Mouse (Mus musculus) hindbrain, embryonic 14.5 days (tissue): ENCODE measurements around the gene Polg. TPM values are rescaled to one million over a fixed set of nuclear protein-coding genes. Genes with fewer than 3 reads are reported as not detected.

Source experiments
- ATAC-seq: fragments of 200-750 bp; cut with Nextera tagmentation; 2 replicates; pipeline ENCODE4 v1.8.0; 2017; ENCODE audit warnings: moderate number of reproducible peaks, mild to moderate bottlenecking, moderate TSS enrichment, moderate library complexity; ENCODE audit not compliant: low FRiP score
- DNase-seq: peaks from one replicate; pipeline ENCODE4 v3.0.0-alpha.2; 2015; ENCODE audit warnings: low spot score
- H3K27ac ChIP-seq: fragments of 300-500 bp; sonication (generic); 2 replicates; pipeline ENCODE4 v1.5.1; 2014; ENCODE audit warnings: mild to moderate bottlenecking, moderate library complexity
- H3K27me3 ChIP-seq: fragments of 300-500 bp; sonication (generic); 2 replicates; pipeline ENCODE4 v1.6.1; 2014; ENCODE audit warnings: mild to moderate bottlenecking, low read length, mixed read lengths; ENCODE audit not compliant: control insufficient read depth, insufficient read depth
- H3K36me3 ChIP-seq: fragments of 300-500 bp; sonication (generic); replicated peaks from 2 replicates; pipeline ENCODE4 v1.6.1; 2014; ENCODE audit not compliant: control insufficient read depth, insufficient read depth
- H3K4me1 ChIP-seq: fragments of 300-500 bp; sonication (generic); replicated peaks from 2 replicates; pipeline ENCODE4 v1.6.1; 2014; ENCODE audit warnings: antibody characterized with exemption, low read length, mixed read lengths; ENCODE audit not compliant: control insufficient read depth, insufficient read depth
- H3K4me2 ChIP-seq: fragments of 300-500 bp; sonication (generic); replicated peaks from 2 replicates; pipeline ENCODE4 v1.6.1; 2014; ENCODE audit warnings: mild to moderate bottlenecking, moderate library complexity
- H3K4me3 ChIP-seq: fragments of 300-500 bp; sonication (generic); replicated peaks from 2 replicates; pipeline ENCODE4 v1.5.1; 2014; ENCODE audit warnings: mild to moderate bottlenecking, low read length
- H3K9ac ChIP-seq: fragments of 300-500 bp; sonication (generic); 2 replicates; pipeline ENCODE4 v1.6.1; 2014
- H3K9me3 ChIP-seq: fragments of 300-500 bp; sonication (generic); 2 replicates; pipeline ENCODE4 v1.6.1; 2016; ENCODE audit warnings: low read length; ENCODE audit not compliant: control insufficient read depth
- WGBS: fragments of 180-500 bp; shearing (Covaris S2); extraction: QIAGEN DNeasy Blood & Tissue Kit; methylation state at CpG from one replicate; pipeline ENCODE4 v1.1.7; 2014; 5-methylcytosine and 5-hydroxymethylcytosine counted together
- polyA plus RNA-seq: library from polyadenylated mRNA; unstranded; fragments of >200 nt; fragmentation: Nextera tagmentation; extraction: Ambion mirVana; gene quantifications from 2 replicates; pipeline ENCODE4 v1.2.1, GENCODE M21; 2014

Gene Polg
- polyA plus RNA-seq, 1 experiment from 2014 or later, result 28.9 TPM

GRCm38 (mm10) chr7:79505376-79505775 is 39.2 kb upstream of the Polg start:
- H3K36me3 ChIP-seq, result peaks cover 29% of the 10 kb centered on the region; the same call in 1 of the 2 replicates
- DNase-seq (no peak), ATAC-seq (no peak)
- H3K27ac ChIP-seq, result peak overlapping the region; percentile 99
- H3K9me3 ChIP-seq, result no peaks in the 10 kb centered on the region
- peak overlapping the region; percentile 99 for H3K9ac ChIP-seq
- WGBS, result 1% methylated on average over 22 of the region's 22 CpGs
- H3K27me3 ChIP-seq, result 0 out of 2 replicates have a peak, but pooled peaks cover 11% of the 10 kb centered on the region
- H3K4me3 ChIP-seq, result peak overlapping the region; percentile 88
- H3K4me2 ChIP-seq, result peak overlapping the region; percentile 91
- H3K4me1 ChIP-seq, result peaks cover 25% of the 10 kb centered on the region

- 0% methylated on average over 42 of the region's 42 CpGs for WGBS
- peak overlapping the region; percentile 99 for H3K27ac ChIP-seq
- 0 out of 2 replicates have a peak, but pooled peaks cover 11% of the 10 kb centered on the region for H3K27me3 ChIP-seq
- peaks cover 25% of the 10 kb centered on the region for H3K4me1 ChIP-seq
- DNase-seq (peak; percentile 97), ATAC-seq (peak; percentile 82)
- H3K9ac ChIP-seq, result peak overlapping the region; percentile 99
- H3K9me3 ChIP-seq, result no peaks in the 10 kb centered on the region
- peak overlapping the region; percentile 88 for H3K4me3 ChIP-seq
- peaks cover 23% of the 10 kb centered on the region; the same call in 1 of the 2 replicates for H3K36me3 ChIP-seq
- H3K4me2 ChIP-seq, result peak overlapping the region; percentile 91
Measured at GRCm38 (mm10) chr7:79504723-79505122, 38.6 kb upstream of the Polg start.

- Histone ChIP-seq H3K36me3 (peaks cover 15% of the 10 kb centered on the region; the same call in 1 of the 2 replicates), H3K9ac (peak overlapping the region; percentile 99), H3K4me3 (peak overlapping the region; percentile 88), H3K4me2 (peak overlapping the region; percentile 91), H3K9me3 (no peaks in the 10 kb centered on the region), H3K4me1 (peaks cover 26% of the 10 kb centered on the region), H3K27me3 (0 out of 2 replicates have a peak, but pooled peaks cover 14% of the 10 kb centered on the region), H3K27ac (peak overlapping the region; percentile 99)
- ATAC-seq, result no peak
- DNase-seq, result no peak
- 3% methylated on average over 5 of the region's 5 CpGs for WGBS
Measured at GRCm38 (mm10) chr7:79503656-79504250, 37.6 kb upstream of the Polg start.

- no peak for ATAC-seq
- DNase-seq, result no peak
- Histone ChIP-seq H3K9ac (peak overlapping the region; percentile 99), H3K27me3 (0 out of 2 replicates have a peak, but pooled peaks cover 15% of the 10 kb centered on the region), H3K4me3 (peak overlapping the region; percentile 88), H3K4me2 (peak overlapping the region; percentile 91), H3K36me3 (peaks cover 8% of the 10 kb centered on the region; the same call in 1 of the 2 replicates), H3K4me1 (peaks cover 19% of the 10 kb centered on the region), H3K9me3 (no peaks in the 10 kb centered on the region), H3K27ac (peak overlapping the region; percentile 99)
- 10% methylated on average over 6 of the region's 6 CpGs for WGBS
Measured at GRCm38 (mm10) chr7:79503103-79503455, 36.9 kb upstream of the Polg start.

- Histone ChIP-seq H3K36me3 (peaks cover 2% of the 10 kb centered on the region; the same call in 1 of the 2 replicates), H3K4me2 (peak overlapping the region; percentile 91), H3K4me1 (peaks cover 17% of the 10 kb centered on the region), H3K27ac (peak overlapping the region; percentile 99), H3K9me3 (no peaks in the 10 kb centered on the region), H3K9ac (peak overlapping the region; percentile 99), H3K27me3 (0 out of 2 replicates have a peak, but pooled peaks cover 16% of the 10 kb centered on the region), H3K4me3 (peak overlapping the region; percentile 88)
- DNase-seq (peak; percentile 51), ATAC-seq (no peak)
- WGBS, result 5% methylated on average over 10 of the region's 10 CpGs
Measured at GRCm38 (mm10) chr7:79502152-79503102, 36.3 kb upstream of the Polg start.

GRCm38 (mm10) chr7:79501581-79502031 is 35.4 kb upstream of the Polg start:
- peaks cover 13% of the 10 kb centered on the region for H3K4me1 ChIP-seq
- H3K9ac ChIP-seq, result peak overlapping the region; percentile 99
- no peaks in the 10 kb centered on the region for H3K9me3 ChIP-seq
- DNase-seq (peak; percentile 59), ATAC-seq (no peak)
- H3K36me3 ChIP-seq, result no peaks in the 10 kb centered on the region; the same call in 1 of the 2 replicates
- H3K27me3 ChIP-seq, result peaks cover 22% of the 10 kb centered on the region; the same call in 1 of the 2 replicates
- 2% methylated on average over 8 of the region's 8 CpGs for WGBS
- peak overlapping the region; percentile 91 for H3K4me2 ChIP-seq
- H3K4me3 ChIP-seq, result peak overlapping the region; percentile 88
- peak overlapping the region; percentile 99 for H3K27ac ChIP-seq

GRCm38 (mm10) chr7:79500681-79501306 is 34.6 kb upstream of the Polg start:
- H3K4me1 ChIP-seq, result peaks cover 13% of the 10 kb centered on the region
- peaks cover 23% of the 10 kb centered on the region; the same call in 1 of the 2 replicates for H3K27me3 ChIP-seq
- DNase-seq, result peak; percentile 36

GRCm38 (mm10) chr7:79499596-79500570 is 33.7 kb upstream of the Polg start:
- ATAC-seq, result peak; percentile 80
- Histone ChIP-seq H3K9me3 (no peaks in the 10 kb centered on the region), H3K9ac (peak overlapping the region; percentile 99), H3K27me3 (peaks cover 23% of the 10 kb centered on the region), H3K4me1 (peaks cover 13% of the 10 kb centered on the region), H3K27ac (peak overlapping the region; percentile 99), H3K4me2 (peak overlapping the region; percentile 91), H3K4me3 (peak overlapping the region; percentile 88), H3K36me3 (no peaks in the 10 kb centered on the region; the same call in 1 of the 2 replicates)
- WGBS, result under 1% methylated on average over 54 of the region's 72 CpGs
- peak; percentile 79 for DNase-seq

More at GRCm38 (mm10) chr7:79500681-79501306, 34.6 kb upstream of the Polg start:
- H3K36me3 ChIP-seq, result no peaks in the 10 kb centered on the region; the same call in 1 of the 2 replicates
- peak overlapping the region; percentile 99 for H3K9ac ChIP-seq
- 3% methylated on average over 3 of the region's 3 CpGs for WGBS
- H3K9me3 ChIP-seq, result no peaks in the 10 kb centered on the region
- peak overlapping the region; percentile 88 for H3K4me3 ChIP-seq
- no peak for ATAC-seq
- peak overlapping the region; percentile 91 for H3K4me2 ChIP-seq
- peak overlapping the region; percentile 99 for H3K27ac ChIP-seq
